Mouse (Mus musculus) cerebellum, adult 9-10 months (tissue): ENCODE measurements around the gene Bbs12.

Source experiments
- DNase-seq: peaks from one replicate; pipeline ENCODE4 v3.0.0; 2022

Gene Bbs12

GRCm38 (mm10) chr3:37312370-37312941, at the start of gene Bbs12, which contains the start of gene Cetn4:
Gene Bbs12 (plus strand): TSS chr3:37312554.
Gene Cetn4 (minus strand): TSS chr3:37312708.
- DNase-seq, result peak; percentile 95

GRCm38 (mm10) chr3:37268338-37268737, 44.0 kb upstream of the Bbs12 start:
- no peak for DNase-seq

- DNase-seq, result no peak
Observed at GRCm38 (mm10) chr3:37269926-37270325, 42.4 kb upstream of the Bbs12 start.

- DNase-seq, result peak; percentile 15
Observed at GRCm38 (mm10) chr3:37271209-37271608, 41.1 kb upstream of the Bbs12 start.

- DNase-seq, result no peak
Observed at GRCm38 (mm10) chr3:37273092-37273491, 39.3 kb upstream of the Bbs12 start.

- DNase-seq, result no peak
Observed at GRCm38 (mm10) chr3:37274661-37275060, 37.7 kb upstream of the Bbs12 start.

- no peak for DNase-seq
Observed at GRCm38 (mm10) chr3:37280221-37280620, 32.1 kb upstream of the Bbs12 start.

GRCm38 (mm10) chr3:37280871-37281270, 31.5 kb upstream of the Bbs12 start:
- DNase-seq, result no peak

- DNase-seq, result no peak
Observed at GRCm38 (mm10) chr3:37282299-37282922, 29.9 kb upstream of the Bbs12 start.

GRCm38 (mm10) chr3:37283234-37283633, 29.1 kb upstream of the Bbs12 start:
- DNase-seq, result no peak

- no peak for DNase-seq
Observed at GRCm38 (mm10) chr3:37289237-37289636, 23.1 kb upstream of the Bbs12 start.

GRCm38 (mm10) chr3:37290881-37291541, 21.3 kb upstream of the Bbs12 start:
- DNase-seq, result no peak

GRCm38 (mm10) chr3:37291929-37292328, 20.4 kb upstream of the Bbs12 start:
- DNase-seq, result no peak

- DNase-seq, result no peak
Observed at GRCm38 (mm10) chr3:37292654-37293053, 19.7 kb upstream of the Bbs12 start.

- DNase-seq, result no peak
Observed at GRCm38 (mm10) chr3:37299470-37299869, 12.9 kb upstream of the Bbs12 start.

GRCm38 (mm10) chr3:37302685-37303084, 9.7 kb upstream of the Bbs12 start:
- peak; percentile 14 for DNase-seq

- no peak for DNase-seq
Observed at GRCm38 (mm10) chr3:37303392-37304139, 8.8 kb upstream of the Bbs12 start.

GRCm38 (mm10) chr3:37311897-37312369, 421 bp upstream of the Bbs12 start:
- no peak for DNase-seq

GRCm38 (mm10) chr3:37313371-37313770, 1.0 kb downstream of the Bbs12 start:
- DNase-seq, result peak; percentile 21

- no peak for DNase-seq
Observed at GRCm38 (mm10) chr3:37316233-37316632, 3.9 kb downstream of the Bbs12 start.

- DNase-seq, result no peak
Observed at GRCm38 (mm10) chr3:37324310-37324709, 12.0 kb downstream of the Bbs12 start.

- no peak for DNase-seq
Observed at GRCm38 (mm10) chr3:37325317-37326112, 13.2 kb downstream of the Bbs12 start.

GRCm38 (mm10) chr3:37326627-37327026, 14.3 kb downstream of the Bbs12 start:
- no peak for DNase-seq
